Mouse (Mus musculus) cortical plate, adult 2 months (tissue): ENCODE measurements around the gene Mesp2.

Experiments
- CTCF ChIP-seq: fragments of 200-500 bp; IDR thresholded peaks from 2 replicates; pipeline ENCODE4 v1.5.1; 2011; ENCODE audit warnings: mild to moderate bottlenecking, control low read depth, low read length; ENCODE audit not compliant: insufficient read depth; ENCODE audit errors: extremely low read depth
- POLR2A ChIP-seq: fragments of 200-500 bp; IDR thresholded peaks from 2 replicates; pipeline ENCODE4 v1.6.1; 2011; ENCODE audit warnings: mild to moderate bottlenecking, low read length, control low read depth; ENCODE audit not compliant: insufficient read depth; ENCODE audit errors: extremely low read depth

GRCm38 (mm10) chr7:79781826-79782515, 28.6 kb upstream of the Mesp2 start:
- TF ChIP-seq POLR2A (no peak), CTCF (no peak)
